Mouse (Mus musculus) E14TG2a.4 (cell line): Measurements from ENCODE around the gene Dph5.

Experiments used
- H3K27me3 ChIP-seq: 2 replicates; pipeline ENCODE4 v1.6.1; 2014; ENCODE audit warnings: low read length, control low read depth; ENCODE audit not compliant: insufficient read depth
- H3K36me3 ChIP-seq: 2 replicates; pipeline ENCODE4 v1.6.1; 2014; ENCODE audit warnings: low read length, control low read depth; ENCODE audit not compliant: insufficient read depth
- H3K4me1 ChIP-seq: replicated peaks from 2 replicates; pipeline ENCODE4 v1.6.1; 2014; ENCODE audit warnings: low read depth, low read length, control low read depth
- H3K4me3 ChIP-seq: replicated peaks from 2 replicates; pipeline ENCODE4 v1.5.1; 2014; ENCODE audit warnings: mild to moderate bottlenecking, low read length
- H3K9me3 ChIP-seq: 2 replicates; pipeline ENCODE4 v1.6.1; 2014; ENCODE audit warnings: low read length, control low read depth
- CTCF ChIP-seq: conservative IDR thresholded peaks from 2 replicates; pipeline ENCODE4 v1.5.1; 2014; ENCODE audit warnings: low read length
- NANOG ChIP-seq: IDR thresholded peaks from 2 replicates; pipeline ENCODE4 v1.6.1; 2014; ENCODE audit warnings: borderline replicate concordance, low read length, mixed read lengths
- POU5F1 ChIP-seq: IDR thresholded peaks from 2 replicates; pipeline ENCODE4 v1.6.1; 2014; ENCODE audit warnings: low read length, borderline replicate concordance

Gene Dph5

GRCm38 (mm10) chr3:115875551-115875950 lies 12.1 kb upstream of the Dph5 start:
- H3K4me3 ChIP-seq = no peak overlapping the region
- H3K36me3 ChIP-seq = no peaks in the 10 kb centered on the region
- no peaks in the 10 kb centered on the region for H3K27me3 ChIP-seq
- H3K9me3 ChIP-seq = peaks cover 5% of the 10 kb centered on the region
- TF ChIP-seq CTCF (no peak), NANOG (no peak), POU5F1 (no peak)
- H3K4me1 ChIP-seq = no peaks in the 10 kb centered on the region

- no peaks in the 10 kb centered on the region for H3K27me3 ChIP-seq
- H3K36me3 ChIP-seq = no peaks in the 10 kb centered on the region
- H3K4me3 ChIP-seq = no peak overlapping the region
- TF ChIP-seq NANOG (no peak), POU5F1 (no peak), CTCF (no peak)
- peaks cover 5% of the 10 kb centered on the region for H3K9me3 ChIP-seq
- no peaks in the 10 kb centered on the region for H3K4me1 ChIP-seq
Observed at GRCm38 (mm10) chr3:115877133-115877532, 10.5 kb upstream of the Dph5 start.

GRCm38 (mm10) chr3:115884086-115884485 lies 3.6 kb upstream of the Dph5 start:
- no peaks in the 10 kb centered on the region for H3K36me3 ChIP-seq
- H3K9me3 ChIP-seq = no peaks in the 10 kb centered on the region
- H3K27me3 ChIP-seq = no peaks in the 10 kb centered on the region
- TF ChIP-seq NANOG (no peak), POU5F1 (no peak), CTCF (no peak)
- H3K4me1 ChIP-seq = peaks cover 7% of the 10 kb centered on the region; the same call in 1 of the 2 replicates
- H3K4me3 ChIP-seq = no peak overlapping the region

- no peak for TF ChIP-seq POU5F1
- no peak for TF ChIP-seq NANOG
- no peak for TF ChIP-seq CTCF
- Histone ChIP-seq H3K4me3 (peak overlapping the region; percentile 92), H3K36me3 (peaks cover 32% of the 10 kb centered on the region), H3K9me3 (no peaks in the 10 kb centered on the region), H3K27me3 (no peaks in the 10 kb centered on the region), H3K4me1 (peaks cover 7% of the 10 kb centered on the region; the same call in 1 of the 2 replicates)
Observed at GRCm38 (mm10) chr3:115888310-115889106, 871 bp downstream of the Dph5 start.

- Histone ChIP-seq H3K36me3 (peaks cover 49% of the 10 kb centered on the region), H3K4me3 (no peak overlapping the region), H3K4me1 (peaks cover 4% of the 10 kb centered on the region; the same call in 1 of the 2 replicates), H3K9me3 (no peaks in the 10 kb centered on the region), H3K27me3 (no peaks in the 10 kb centered on the region)
- TF ChIP-seq NANOG (no peak), CTCF (no peak), POU5F1 (no peak)
Observed at GRCm38 (mm10) chr3:115892341-115892740, 4.7 kb downstream of the Dph5 start.

GRCm38 (mm10) chr3:115893166-115893565 lies 5.5 kb downstream of the Dph5 start:
- H3K36me3 ChIP-seq = peaks cover 49% of the 10 kb centered on the region
- H3K4me1 ChIP-seq = peaks cover 4% of the 10 kb centered on the region; the same call in 1 of the 2 replicates
- H3K9me3 ChIP-seq = no peaks in the 10 kb centered on the region
- H3K4me3 ChIP-seq = no peak overlapping the region
- TF ChIP-seq CTCF (no peak), POU5F1 (no peak), NANOG (no peak)
- no peaks in the 10 kb centered on the region for H3K27me3 ChIP-seq

- Histone ChIP-seq H3K27me3 (no peaks in the 10 kb centered on the region), H3K36me3 (peaks cover 54% of the 10 kb centered on the region), H3K4me1 (no peaks in the 10 kb centered on the region), H3K4me3 (no peak overlapping the region), H3K9me3 (peaks cover 9% of the 10 kb centered on the region)
- no peak for TF ChIP-seq NANOG
- TF ChIP-seq POU5F1 = no peak
- no peak for TF ChIP-seq CTCF
Observed at GRCm38 (mm10) chr3:115898354-115898948, 10.8 kb downstream of the Dph5 start.

GRCm38 (mm10) chr3:115902301-115902956 lies 14.8 kb downstream of the Dph5 start:
- TF ChIP-seq POU5F1 = no peak
- TF ChIP-seq CTCF = no peak
- TF ChIP-seq NANOG = no peak
- H3K4me3 ChIP-seq = no peak overlapping the region
- no peaks in the 10 kb centered on the region for H3K4me1 ChIP-seq
- H3K27me3 ChIP-seq = no peaks in the 10 kb centered on the region
- H3K9me3 ChIP-seq = peaks cover 34% of the 10 kb centered on the region
- peaks cover 60% of the 10 kb centered on the region for H3K36me3 ChIP-seq

GRCm38 (mm10) chr3:115905067-115905466 lies 17.4 kb downstream of the Dph5 start:
- peaks cover 59% of the 10 kb centered on the region for H3K36me3 ChIP-seq
- no peak overlapping the region for H3K4me3 ChIP-seq
- no peaks in the 10 kb centered on the region for H3K4me1 ChIP-seq
- peaks cover 41% of the 10 kb centered on the region for H3K9me3 ChIP-seq
- TF ChIP-seq NANOG (no peak), CTCF (no peak), POU5F1 (no peak)
- no peaks in the 10 kb centered on the region for H3K27me3 ChIP-seq
